Mouse (Mus musculus) heart, postnatal 36 days (tissue): ENCODE measurements around the gene Cdh22. TPM values are rescaled to one million over a fixed set of nuclear protein-coding genes. Genes with fewer than 3 reads are reported as not detected.

Experiments
- DNase-seq, 2 experiments: peaks; one replicate each; pipeline ENCODE4 v3.0.0; 2021 to 2022
- intact Hi-C: fragments of 180-260 bp; cut with DNase I; formaldehyde crosslinking; loops from one replicate; pipeline ENCODE4 v1.15.1; 2025
- total RNA-seq, 2 experiments: library from RNA; stranded (reverse); gene quantifications; 2 replicates each; pipeline ENCODE4 v1.2.3; 2021

The Cdh22 gene
- total RNA-seq, 2 experiments from 2014 or later = 0.43 to 0.50 TPM

- intact Hi-C loops = no loop called here
- DNase-seq = peak; percentile 31 to 58
These were observed 74.2 kb downstream of the Cdh22 start for GRCm38 (mm10) chr2:165160466-165160865.

- intact Hi-C loops = no loop called here
- DNase-seq = peak; percentile 36 to 48
These were observed 75.5 kb downstream of the Cdh22 start for GRCm38 (mm10) chr2:165159055-165159688.

- no peak for DNase-seq
- intact Hi-C loops = no loop called here
These were observed 76.3 kb downstream of the Cdh22 start for GRCm38 (mm10) chr2:165158317-165158716.

- intact Hi-C loops = no loop called here
- DNase-seq = no peak
These were observed 76.8 kb downstream of the Cdh22 start for GRCm38 (mm10) chr2:165157900-165158299.

- intact Hi-C loops = no loop called here
- peak; percentile 46 to 47 for DNase-seq
These were observed 81.6 kb downstream of the Cdh22 start for GRCm38 (mm10) chr2:165153006-165153405.

- DNase-seq = no peak
- intact Hi-C loops = no loop called here
These were observed 84.9 kb downstream of the Cdh22 start for GRCm38 (mm10) chr2:165149741-165150140.

- intact Hi-C loops = no loop called here
- DNase-seq = no peak
These were observed 88.8 kb downstream of the Cdh22 start for GRCm38 (mm10) chr2:165145821-165146220.

- no peak for DNase-seq
- intact Hi-C loops = no loop called here
These were observed 91.2 kb downstream of the Cdh22 start for GRCm38 (mm10) chr2:165143487-165143886.

GRCm38 (mm10) chr2:165136049-165136448 lies 98.6 kb downstream of the Cdh22 start:
- DNase-seq = no peak
- intact Hi-C loops = no loop called here

GRCm38 (mm10) chr2:165133566-165133965 lies 101.1 kb downstream of the Cdh22 start:
- no peak for DNase-seq
- intact Hi-C loops = no loop called here

GRCm38 (mm10) chr2:165131428-165131827 lies 103.2 kb downstream of the Cdh22 start:
- no peak for DNase-seq
- intact Hi-C loops = no loop called here

- intact Hi-C loops = no loop called here
These were observed 105.5 kb downstream of the Cdh22 start for GRCm38 (mm10) chr2:165129189-165129588.

GRCm38 (mm10) chr2:165126896-165127562 lies 107.6 kb downstream of the Cdh22 start:
- intact Hi-C loops = no loop called here
- DNase-seq = no peak

More at GRCm38 (mm10) chr2:165129189-165129588, 105.5 kb downstream of the Cdh22 start:
- DNase-seq = no peak

- no peak for DNase-seq
- intact Hi-C loops = no loop called here
These were observed 113.3 kb downstream of the Cdh22 start for GRCm38 (mm10) chr2:165121206-165121840.

- intact Hi-C loops = no loop called here
- DNase-seq = no peak
These were observed 113.9 kb downstream of the Cdh22 start for GRCm38 (mm10) chr2:165120765-165121164.

- DNase-seq = no peak
- intact Hi-C loops = loop anchor here (2.0 kb wide), 2 partner anchors 39 to 151 kb away; no protein-coding TSS in a partner anchor
These were observed 120.9 kb downstream of the Cdh22 start for GRCm38 (mm10) chr2:165113733-165114132.

GRCm38 (mm10) chr2:165112149-165112548 lies 122.5 kb downstream of the Cdh22 start:
- intact Hi-C loops = loop anchor here (2.0 kb wide), 2 partner anchors 37 to 149 kb away; no protein-coding TSS in a partner anchor
- DNase-seq = peak; percentile 79 to 90

GRCm38 (mm10) chr2:165106585-165106984 lies 128.1 kb downstream of the Cdh22 start:
- DNase-seq = no peak
- intact Hi-C loops = no loop called here

- intact Hi-C loops = no loop called here
- no peak for DNase-seq
These were observed 129.1 kb downstream of the Cdh22 start for GRCm38 (mm10) chr2:165105513-165106079.

- intact Hi-C loops = no loop called here
- DNase-seq = no peak
These were observed 131.7 kb downstream of the Cdh22 start for GRCm38 (mm10) chr2:165102920-165103319.

GRCm38 (mm10) chr2:165100749-165101148 lies 133.9 kb downstream of the Cdh22 start:
- no peak for DNase-seq
- intact Hi-C loops = no loop called here
